Mouse (Mus musculus) gastrocnemius, postnatal 4 days (tissue): ENCODE results near the gene Zfc3h1. TPM values are rescaled to one million over a fixed set of nuclear protein-coding genes. Genes with fewer than 3 reads are reported as not detected.

Experiments used
- DNase-seq, 2 experiments: peaks; one replicate each; pipeline ENCODE4 v3.0.0; 2021 to 2022; ENCODE audit warnings: low spot score in 2 of 2, mixed read lengths in 2 of 2
- total RNA-seq, 2 experiments: library from RNA; stranded (reverse); gene quantifications; 2 replicates each; pipeline ENCODE4 v1.2.3; 2021

Zfc3h1 gene
- total RNA-seq, 2 experiments from 2014 or later: 23.0 to 28.3 TPM

DNA sequence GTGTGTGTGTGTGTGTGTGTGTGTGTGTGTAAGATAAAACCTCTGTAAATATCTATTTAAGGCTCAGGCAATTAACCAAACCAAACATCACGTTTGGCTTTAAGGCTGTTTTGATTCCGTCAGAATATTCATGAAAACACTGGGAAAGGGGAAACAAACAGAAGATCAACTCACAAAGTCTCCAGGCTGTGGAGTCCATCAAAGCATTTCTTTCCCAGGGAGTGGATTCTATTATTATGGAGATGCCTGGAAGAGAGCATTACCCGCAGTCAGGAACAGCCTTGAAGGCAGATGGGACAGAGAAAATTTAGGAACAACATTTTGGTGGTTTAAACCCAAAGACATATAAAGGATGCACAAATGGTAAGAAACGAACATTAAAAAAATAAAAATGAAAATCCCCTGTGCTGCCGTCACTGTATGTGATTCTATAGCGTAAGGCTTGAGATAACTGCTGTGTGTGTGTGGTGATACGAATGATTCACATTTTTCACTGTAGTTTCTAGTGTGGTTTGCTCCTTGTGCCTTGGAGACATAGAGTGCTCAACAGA, 90.3 kb downstream of the Zfc3h1 start:
- DNase-seq: no peak

DNA sequence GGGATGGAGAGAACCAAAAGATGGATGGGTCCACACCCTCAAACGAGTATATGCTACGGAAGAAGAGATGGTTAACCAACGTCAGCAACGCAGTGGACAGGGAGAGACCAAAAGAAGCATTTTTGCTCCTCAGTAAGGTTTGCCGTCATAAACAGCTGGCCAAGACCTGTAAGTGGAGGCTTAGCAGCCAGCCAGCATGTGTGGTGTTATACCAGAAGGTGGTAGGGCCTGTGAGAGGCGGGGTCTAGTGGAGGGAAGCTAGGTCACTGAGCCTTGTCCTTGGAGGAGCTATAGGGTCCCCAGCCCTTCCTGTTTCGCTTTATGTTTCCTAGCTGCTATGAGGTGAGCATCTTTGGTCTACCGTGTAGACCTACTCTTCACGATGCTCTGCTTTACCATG, 91.7 kb downstream of the Zfc3h1 start:
- DNase-seq: no peak

DNA sequence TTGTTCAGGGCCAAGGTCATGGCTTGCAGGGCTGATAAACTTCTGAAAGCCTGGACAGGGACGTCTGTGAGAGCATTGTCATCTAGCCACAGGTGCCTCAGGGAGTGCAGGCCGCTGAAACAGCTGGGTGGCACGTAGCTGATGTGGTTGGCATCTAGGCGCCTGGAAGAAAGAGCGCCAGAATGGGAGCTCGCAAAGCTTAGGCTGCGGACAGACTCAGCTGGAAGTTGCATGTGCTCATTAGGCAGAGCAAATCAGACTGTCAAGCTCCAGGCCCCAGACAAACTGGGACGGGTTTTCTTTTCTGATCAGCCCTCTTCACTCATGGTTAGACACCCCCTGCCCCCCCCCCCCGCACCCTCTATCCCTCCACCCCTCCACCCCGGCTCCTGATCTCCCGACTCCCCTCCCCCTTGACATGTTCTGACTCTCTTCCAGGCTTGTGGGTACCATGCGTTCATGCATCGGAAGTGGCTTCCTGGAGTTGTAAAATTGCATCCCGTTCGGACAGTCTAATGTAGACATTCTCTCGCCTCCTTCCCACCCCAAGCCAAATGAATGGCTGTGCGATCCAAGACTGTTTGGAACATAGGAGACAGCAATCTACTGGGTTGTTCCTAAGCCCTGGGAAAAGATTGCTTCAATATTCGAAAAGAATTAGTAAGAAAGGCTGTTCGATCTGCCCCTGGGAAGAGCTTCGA, 93.8 kb downstream of the Zfc3h1 start:
- DNase-seq: no peak

Other genes starting within 250 kb of the Zfc3h1 start
- not detected for gene Tph2, start 199.9 kb upstream of the Zfc3h1 start, total RNA-seq
- 10 to 100 TPM; 51.7 to 54.1 TPM for gene Tbc1d15, start 133.5 kb upstream of the Zfc3h1 start, total RNA-seq
- 10 to 100 TPM; 26.4 to 27.1 TPM for gene Rab21, start 69.4 kb upstream of the Zfc3h1 start, total RNA-seq
- 10 to 100 TPM; 17.6 to 20.5 TPM for gene Tmem19, start 22.5 kb upstream of the Zfc3h1 start, total RNA-seq
- gene Thap2, start 516 bp upstream of the Zfc3h1 start, total RNA-seq: 1 to 10 TPM; 6.5 to 9.1 TPM
- gene A930009A15Rik, start 185.0 kb downstream of the Zfc3h1 start, total RNA-seq: not detected
- gene Lgr5, start 202.8 kb downstream of the Zfc3h1 start, total RNA-seq: 1 to 10 TPM; 1.8 to 2.7 TPM